Mouse (Mus musculus) intestine, embryonic 15.5 days (tissue): Measurements from ENCODE around the gene Ppox. TPM values are rescaled to one million over a fixed set of nuclear protein-coding genes. Genes with fewer than 3 reads are reported as not detected.
A peak's percentile ranks its signal among the peaks of the same experiment; 100 is the strongest.
"Not testable (repeated sequence)": the region's sequence is repeated elsewhere in the genome, so short reads cannot be mapped to it uniquely, and the experiment has no call there.

ENCODE experiments used
- ATAC-seq: fragments of 200-750 bp; cut with Nextera tagmentation; 2 replicates; pipeline ENCODE4 v1.8.0; 2017; ENCODE audit warnings: moderate TSS enrichment, moderate library complexity
- H3K27ac ChIP-seq: fragments of 300-500 bp; sonication (generic); 2 replicates; pipeline ENCODE4 v1.5.1; 2015; ENCODE audit warnings: mild to moderate bottlenecking, inconsistent platforms
- H3K27me3 ChIP-seq: fragments of 300-500 bp; sonication (generic); replicated peaks from 2 replicates; pipeline ENCODE4 v1.6.1; 2015; ENCODE audit warnings: inconsistent platforms
- H3K36me3 ChIP-seq: fragments of 300-500 bp; sonication (generic); 2 replicates; pipeline ENCODE4 v1.6.1; 2015; ENCODE audit warnings: inconsistent platforms
- H3K4me1 ChIP-seq: fragments of 300-500 bp; sonication (generic); replicated peaks from 2 replicates; pipeline ENCODE4 v1.6.1; 2015; ENCODE audit warnings: inconsistent platforms
- H3K4me2 ChIP-seq: fragments of 300-500 bp; sonication (generic); replicated peaks from 2 replicates; pipeline ENCODE4 v1.6.1; 2015; ENCODE audit warnings: mild to moderate bottlenecking, inconsistent platforms
- H3K4me3 ChIP-seq: fragments of 300-500 bp; sonication (generic); replicated peaks from 2 replicates; pipeline ENCODE4 v1.5.1; 2015; ENCODE audit warnings: inconsistent platforms
- H3K9ac ChIP-seq: fragments of 300-500 bp; sonication (generic); 2 replicates; pipeline ENCODE4 v1.6.1; 2015; ENCODE audit warnings: inconsistent platforms
- H3K9me3 ChIP-seq: fragments of 300-500 bp; sonication (generic); 2 replicates; pipeline ENCODE4 v1.6.1; 2016; ENCODE audit warnings: inconsistent platforms
- WGBS: fragments of 180-500 bp; shearing (Covaris S2); methylation state at CpG from one replicate; pipeline ENCODE4 v1.1.7; 2015; 5-methylcytosine and 5-hydroxymethylcytosine counted together
- polyA plus RNA-seq: library from polyadenylated mRNA; unstranded; fragments of >200 nt; fragmentation: Nextera tagmentation; extraction: Ambion mirVana; gene quantifications from 2 replicates; pipeline ENCODE4 v1.2.1, GENCODE M21; 2015

The Ppox gene
- polyA plus RNA-seq, 1 experiment from 2014 or later: 38.7 TPM

GRCm38 (mm10) chr1:171247453-171247841 lies 33.5 kb downstream of the Ppox start:
- Histone ChIP-seq H3K9me3 (no peaks in the 10 kb centered on the region), H3K4me2 (peak overlapping the region; percentile 64), H3K27ac (peak overlapping the region; percentile 86), H3K9ac (peak overlapping the region; percentile 24), H3K4me1 (peaks cover 45% of the 10 kb centered on the region), H3K4me3 (peak overlapping the region; percentile 65), H3K27me3 (0 out of 2 replicates have a peak, but pooled peaks cover 4% of the 10 kb centered on the region), H3K36me3 (peaks cover 10% of the 10 kb centered on the region; the same call in 1 of the 2 replicates)
- 9% methylated on average over 13 of the region's 13 CpGs for WGBS
- ATAC-seq: peak; percentile 22

DNA sequence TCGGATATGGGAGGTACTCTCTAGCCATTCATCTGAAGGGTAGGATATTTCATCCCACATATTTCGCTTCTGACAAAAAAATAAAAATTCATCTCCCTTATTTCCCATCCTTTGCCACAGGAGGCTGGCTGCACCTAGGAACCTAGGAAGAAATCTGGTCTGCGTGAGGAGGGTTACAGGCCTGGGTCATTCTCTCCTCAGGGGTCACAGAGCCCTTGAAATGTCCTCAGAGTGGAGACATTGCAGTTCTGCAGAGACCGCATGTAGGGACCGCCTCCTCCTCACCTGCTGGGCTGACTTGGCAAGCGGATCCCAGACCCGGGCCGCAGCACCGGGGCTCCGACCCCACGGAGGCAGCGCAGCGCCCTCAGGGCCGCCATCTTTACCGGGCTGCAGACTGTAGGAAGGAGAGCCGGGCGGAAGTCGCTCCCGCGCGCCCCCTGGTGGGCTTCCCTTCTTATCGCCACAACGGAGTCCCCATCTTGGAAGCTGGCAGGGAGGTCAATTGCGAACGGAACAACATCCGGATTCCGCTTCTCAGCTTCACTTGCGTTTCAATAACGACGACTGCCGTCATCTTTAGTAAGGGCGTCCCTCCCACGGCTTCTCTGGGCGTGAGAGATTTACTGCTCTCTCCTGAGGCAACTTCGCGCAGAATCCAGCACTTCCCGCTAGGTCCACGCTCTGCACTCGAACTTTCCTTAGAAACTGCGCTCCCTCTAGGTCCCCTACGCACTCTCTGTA lies 34.1 kb downstream of the Ppox start:
- Histone ChIP-seq H3K9ac (peak overlapping the region; percentile 80), H3K4me2 (peak overlapping the region; percentile 71), H3K27ac (peak overlapping the region; percentile 86), H3K9me3 (no peaks in the 10 kb centered on the region), H3K36me3 (peaks cover 10% of the 10 kb centered on the region; the same call in 1 of the 2 replicates), H3K4me3 (peak overlapping the region; percentile 65), H3K4me1 (peaks cover 40% of the 10 kb centered on the region), H3K27me3 (0 out of 2 replicates have a peak, but pooled peaks cover 4% of the 10 kb centered on the region)
- WGBS: under 1% methylated on average over 41 of the region's 41 CpGs
- ATAC-seq: peak; percentile 94

GRCm38 (mm10) chr1:171245353-171245752 lies 35.6 kb downstream of the Ppox start:
- H3K4me2 ChIP-seq: no peak overlapping the region
- H3K36me3 ChIP-seq: peaks cover 17% of the 10 kb centered on the region; the same call in 1 of the 2 replicates
- H3K4me3 ChIP-seq: no peak overlapping the region
- H3K9me3 ChIP-seq: no peaks in the 10 kb centered on the region
- WGBS: 85% methylated on average over 8 of the region's 8 CpGs
- H3K9ac ChIP-seq: no peak overlapping the region
- peaks cover 25% of the 10 kb centered on the region for H3K4me1 ChIP-seq
- H3K27me3 ChIP-seq: no peaks in the 10 kb centered on the region
- no peak overlapping the region for H3K27ac ChIP-seq
- no peak for ATAC-seq

DNA sequence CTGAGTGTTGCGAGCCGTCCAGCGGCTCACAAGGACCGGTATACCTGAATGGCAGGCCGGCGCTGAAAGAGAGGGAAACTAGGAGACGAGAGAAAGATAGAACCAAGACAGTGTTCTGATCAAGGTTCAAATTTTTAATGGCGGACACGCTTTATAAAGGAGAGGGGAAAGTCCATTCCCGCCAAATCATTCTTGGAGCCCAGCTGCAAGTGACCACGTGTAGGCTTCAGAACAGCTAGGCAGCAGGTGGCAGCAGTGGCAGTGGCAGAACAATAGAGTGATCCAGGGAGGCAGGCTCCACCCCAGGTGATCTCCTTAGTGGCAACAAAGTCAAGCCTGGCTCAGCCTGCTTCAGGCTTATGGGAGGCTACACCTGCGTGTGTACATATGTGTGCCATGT lies 39.0 kb downstream of the Ppox start:
- H3K9ac ChIP-seq, ATAC-seq: not testable (repeated sequence)
- WGBS: 80% methylated on average over 12 of the region's 12 CpGs

GRCm38 (mm10) chr1:171240911-171241310 lies 40.1 kb downstream of the Ppox start:
- Histone ChIP-seq H3K36me3 (peaks cover 47% of the 10 kb centered on the region), H3K9ac (no peak overlapping the region), H3K4me3 (no peak overlapping the region), H3K4me1 (peaks cover 3% of the 10 kb centered on the region), H3K9me3 (no peaks in the 10 kb centered on the region), H3K27me3 (no peaks in the 10 kb centered on the region), H3K27ac (no peak overlapping the region), H3K4me2 (no peak overlapping the region)
- WGBS: 90% methylated on average over 10 of the region's 10 CpGs
- no peak for ATAC-seq

More for the DNA sequence above, 39.0 kb downstream of the Ppox start:
- H3K36me3 ChIP-seq: peaks cover 40% of the 10 kb centered on the region
- H3K27me3 ChIP-seq, H3K4me3 ChIP-seq, H3K4me1 ChIP-seq, H3K9me3 ChIP-seq, H3K4me2 ChIP-seq, H3K27ac ChIP-seq: not testable (repeated sequence)

GRCm38 (mm10) chr1:171239992-171240744 lies 40.8 kb downstream of the Ppox start:
- H3K36me3 ChIP-seq: peaks cover 53% of the 10 kb centered on the region

GRCm38 (mm10) chr1:171238463-171238862 lies 42.5 kb downstream of the Ppox start:
- H3K36me3 ChIP-seq: peaks cover 64% of the 10 kb centered on the region
- whole genome bisulfite sequencing: 68% methylated on average over 14 of the region's 14 CpGs
- no peaks in the 10 kb centered on the region for H3K27me3 ChIP-seq
- no peak overlapping the region for H3K4me3 ChIP-seq
- H3K27ac ChIP-seq: no peak overlapping the region
- no peaks in the 10 kb centered on the region for H3K4me1 ChIP-seq
- no peak overlapping the region for H3K9ac ChIP-seq
- no peak overlapping the region for H3K4me2 ChIP-seq
- 0 out of 2 replicates have a peak, but pooled peaks have one; percentile 59 for ATAC-seq
- no peaks in the 10 kb centered on the region for H3K9me3 ChIP-seq

More at GRCm38 (mm10) chr1:171239992-171240744, 40.8 kb downstream of the Ppox start:
- no peak overlapping the region for H3K27ac ChIP-seq
- H3K4me1 ChIP-seq: no peaks in the 10 kb centered on the region
- H3K4me2 ChIP-seq: no peak overlapping the region
- no peaks in the 10 kb centered on the region for H3K27me3 ChIP-seq
- ATAC-seq: no peak
- 69% methylated on average over 15 of the region's 15 CpGs for WGBS
- H3K4me3 ChIP-seq: no peak overlapping the region
- H3K9ac ChIP-seq: no peak overlapping the region
- H3K9me3 ChIP-seq: no peaks in the 10 kb centered on the region

GRCm38 (mm10) chr1:171237438-171237837 lies 43.5 kb downstream of the Ppox start:
- no peak for ATAC-seq
- no peak overlapping the region for H3K9ac ChIP-seq
- H3K27ac ChIP-seq: no peak overlapping the region
- peaks cover 56% of the 10 kb centered on the region for H3K36me3 ChIP-seq
- H3K4me1 ChIP-seq: no peaks in the 10 kb centered on the region
- no peaks in the 10 kb centered on the region for H3K27me3 ChIP-seq
- no peak overlapping the region for H3K4me2 ChIP-seq
- 55% methylated on average over 6 of the region's 6 CpGs for WGBS
- no peak overlapping the region for H3K4me3 ChIP-seq
- no peaks in the 10 kb centered on the region for H3K9me3 ChIP-seq

- WGBS: 87% methylated on average over 4 of the region's 4 CpGs
- Histone ChIP-seq H3K9ac (no peak overlapping the region), H3K36me3 (peaks cover 54% of the 10 kb centered on the region), H3K4me1 (no peaks in the 10 kb centered on the region), H3K27ac (no peak overlapping the region), H3K27me3 (no peaks in the 10 kb centered on the region), H3K9me3 (no peaks in the 10 kb centered on the region), H3K4me3 (no peak overlapping the region), H3K4me2 (no peak overlapping the region)
- ATAC-seq: no peak
Observed at GRCm38 (mm10) chr1:171235791-171236190, 45.2 kb downstream of the Ppox start.

GRCm38 (mm10) chr1:171234538-171234937 lies 46.4 kb downstream of the Ppox start:
- no peaks in the 10 kb centered on the region for H3K4me1 ChIP-seq
- no peak overlapping the region for H3K9ac ChIP-seq
- H3K9me3 ChIP-seq: no peaks in the 10 kb centered on the region
- WGBS: 77% methylated on average over 4 of the region's 4 CpGs
- H3K27me3 ChIP-seq: no peaks in the 10 kb centered on the region
- no peak for ATAC-seq
- no peak overlapping the region for H3K4me2 ChIP-seq
- H3K27ac ChIP-seq: no peak overlapping the region
- peaks cover 46% of the 10 kb centered on the region for H3K36me3 ChIP-seq
- H3K4me3 ChIP-seq: no peak overlapping the region

DNA sequence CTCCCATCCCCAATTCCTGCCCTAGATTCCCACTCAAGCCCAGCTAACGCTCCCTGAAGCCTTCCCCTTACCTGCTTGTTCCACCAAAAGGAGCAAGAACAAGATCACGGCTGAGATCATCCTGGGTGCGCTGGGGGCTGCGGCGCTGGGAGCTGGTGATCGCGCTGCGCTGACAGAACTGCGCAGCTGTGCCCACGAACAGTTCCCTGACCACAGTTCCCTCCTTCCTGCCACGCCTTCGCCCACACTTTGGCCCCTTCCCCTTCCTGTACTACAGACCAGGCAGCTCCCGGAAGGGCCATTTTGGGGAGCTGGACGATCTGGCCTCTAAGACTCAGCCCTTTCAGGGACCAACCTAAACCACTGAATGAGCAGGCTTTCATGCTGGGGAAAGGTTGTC lies 46.9 kb downstream of the Ppox start, which contains the start of gene Fcer1g:
Gene Fcer1g, minus strand, starts transcription at position 240 of the 400 bp plus-strand sequence.
- Histone ChIP-seq H3K4me1 (no peaks in the 10 kb centered on the region), H3K4me3 (no peak within 1 kb of the TSS), H3K9ac (no peak within 1 kb of the TSS), H3K27me3 (no peaks in the 10 kb centered on the region), H3K36me3 (peaks cover 44% of the 10 kb centered on the region), H3K4me2 (no peak within 1 kb of the TSS), H3K27ac (no peak within 1 kb of the TSS), H3K9me3 (no peaks in the 10 kb centered on the region)
- ATAC-seq: no peak
- 91% methylated on average over 14 of the region's 14 CpGs for WGBS
